Mouse (Mus musculus): ENCODE results near the gene Ak1. TPM values are rescaled to one million over a fixed set of nuclear protein-coding genes. Genes with fewer than 3 reads are reported as not detected.

The Ak1 gene
- total and polyA plus RNA-seq, 2 experiments from 2014 or later, result 107 to 114 TPM

GRCm38 (mm10) chr2:32634277-32635105 is 12.9 kb downstream of the Ak1 start:
- 0 out of 2 replicates have a peak overlapping the region, but pooled peaks have one; percentile 8 for H3K9ac ChIP-seq (replicated peaks; ENCODE audit: low read length, poor library complexity, severe bottlenecking)
- no peak for TF ChIP-seq CTCF (IDR thresholded peaks at IDR 0.05)
- no peak overlapping the region for H3K4me3 ChIP-seq (ENCODE audit: low read depth, low read length)
- no peaks in the 10 kb centered on the region for H3K4me1 ChIP-seq (ENCODE audit: insufficient read depth, low read length)
- H3K27me3 ChIP-seq (ENCODE audit: insufficient read depth, low read length), result no peaks in the 10 kb centered on the region
- no peak for ATAC-seq (ENCODE audit: low FRiP score)
- 78% methylated on average over 10 of the region's 10 CpGs for WGBS
- peaks cover 12% of the 10 kb centered on the region for H3K36me3 ChIP-seq (ENCODE audit: insufficient read depth, low read length)
- H3K9me3 ChIP-seq (ENCODE audit: low read length), result no peaks in the 10 kb centered on the region
- no peak for DNase-seq (ENCODE audit: low spot score)
- H3K4me2 ChIP-seq (ENCODE audit: low read depth, low read length, poor library complexity, severe bottlenecking), result no peak overlapping the region
- no peak overlapping the region for H3K27ac ChIP-seq (ENCODE audit: low read depth, low read length)

- no peak overlapping the region for H3K27ac ChIP-seq (ENCODE audit: low read depth, low read length)
- H3K36me3 ChIP-seq (ENCODE audit: insufficient read depth, low read length), result peaks cover 10% of the 10 kb centered on the region
- no peak overlapping the region for H3K4me3 ChIP-seq (ENCODE audit: low read depth, low read length)
- DNase-seq (ENCODE audit: low spot score) (no peak), ATAC-seq (ENCODE audit: low FRiP score) (no peak)
- no peak overlapping the region for H3K9ac ChIP-seq (replicated peaks; ENCODE audit: low read length, poor library complexity, severe bottlenecking)
- no peak overlapping the region for H3K4me2 ChIP-seq (ENCODE audit: low read depth, low read length, poor library complexity, severe bottlenecking)
- WGBS, result 86% methylated on average over 7 of the region's 7 CpGs
- no peaks in the 10 kb centered on the region for H3K27me3 ChIP-seq (ENCODE audit: insufficient read depth, low read length)
- H3K9me3 ChIP-seq (ENCODE audit: low read length), result no peaks in the 10 kb centered on the region
- no peak for TF ChIP-seq CTCF (IDR thresholded peaks at IDR 0.05)
- no peaks in the 10 kb centered on the region for H3K4me1 ChIP-seq (ENCODE audit: insufficient read depth, low read length)
These were observed 15.1 kb downstream of the Ak1 start for GRCm38 (mm10) chr2:32636617-32637016.

DNA sequence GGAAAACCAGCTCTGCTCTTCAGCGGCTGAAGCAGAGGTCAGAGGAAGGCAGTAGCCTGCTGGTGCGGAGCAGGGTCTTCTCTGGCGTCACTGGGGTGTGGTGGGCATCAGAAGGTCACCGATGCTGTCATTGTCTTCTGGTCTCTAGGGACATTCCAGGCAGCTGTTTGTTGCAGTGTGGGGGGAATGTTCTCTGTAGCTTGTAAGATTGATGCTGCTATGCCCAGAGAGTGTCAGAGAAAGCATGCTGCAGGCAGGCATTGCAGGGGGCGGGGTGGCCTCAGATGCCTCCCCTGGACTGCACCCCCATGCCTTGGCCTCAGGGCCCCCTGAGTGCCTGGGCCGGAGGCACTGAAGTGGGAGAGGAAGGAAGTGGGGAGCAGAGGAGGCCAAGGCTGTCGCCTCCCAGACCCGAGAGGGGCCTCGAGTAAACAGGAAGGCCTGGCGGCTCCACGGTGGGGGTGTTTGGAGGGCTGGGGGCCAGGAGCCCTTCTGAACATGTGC is 16.3 kb downstream of the Ak1 start:
- Histone ChIP-seq H3K9ac (replicated peaks; ENCODE audit: low read length, poor library complexity, severe bottlenecking) (no peak overlapping the region), H3K27ac (ENCODE audit: low read depth, low read length) (no peak overlapping the region), H3K4me2 (ENCODE audit: low read depth, low read length, poor library complexity, severe bottlenecking) (no peak overlapping the region), H3K9me3 (ENCODE audit: low read length) (no peaks in the 10 kb centered on the region), H3K4me1 (ENCODE audit: insufficient read depth, low read length) (no peaks in the 10 kb centered on the region), H3K4me3 (ENCODE audit: low read depth, low read length) (no peak overlapping the region), H3K36me3 (ENCODE audit: insufficient read depth, low read length) (peaks cover 10% of the 10 kb centered on the region), H3K27me3 (ENCODE audit: insufficient read depth, low read length) (no peaks in the 10 kb centered on the region)
- DNase-seq (ENCODE audit: low spot score) (no peak), ATAC-seq (ENCODE audit: low FRiP score) (no peak)
- WGBS, result 48% methylated on average over 11 of the region's 11 CpGs
- TF ChIP-seq CTCF (IDR thresholded peaks at IDR 0.05), result no peak

DNA sequence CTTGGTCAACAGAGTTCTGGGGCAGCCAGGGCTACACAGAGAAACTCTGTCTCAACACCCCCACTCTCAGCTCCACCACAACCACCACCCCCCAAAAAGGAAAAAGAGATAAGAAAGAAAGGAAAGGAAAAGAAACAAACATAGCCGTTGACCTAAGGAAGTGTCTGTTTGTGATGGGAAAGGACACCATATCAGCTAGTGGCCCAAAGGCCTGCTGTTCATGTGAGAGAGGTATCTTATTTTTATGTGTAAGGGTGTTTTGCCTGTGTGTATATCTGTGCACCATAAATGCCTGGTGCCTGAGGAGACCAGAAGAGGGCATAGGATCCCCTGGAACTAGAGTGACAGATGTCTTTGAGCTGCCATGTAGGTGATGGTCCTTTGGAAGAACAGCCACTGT is 18.1 kb downstream of the Ak1 start:
- Histone ChIP-seq H3K4me2 (ENCODE audit: low read depth, low read length, poor library complexity, severe bottlenecking) (no peak overlapping the region), H3K36me3 (ENCODE audit: insufficient read depth, low read length) (peaks cover under 1% of the 10 kb centered on the region; the same call in 1 of the 2 replicates), H3K9ac (replicated peaks; ENCODE audit: low read length, poor library complexity, severe bottlenecking) (no peak overlapping the region), H3K4me3 (ENCODE audit: low read depth, low read length) (no peak overlapping the region), H3K4me1 (ENCODE audit: insufficient read depth, low read length) (no peaks in the 10 kb centered on the region), H3K27me3 (ENCODE audit: insufficient read depth, low read length) (no peaks in the 10 kb centered on the region), H3K9me3 (ENCODE audit: low read length) (no peaks in the 10 kb centered on the region), H3K27ac (ENCODE audit: low read depth, low read length) (no peak overlapping the region)
- DNase-seq (ENCODE audit: low spot score), result no peak
- WGBS, result 89% methylated on average over 1 of the region's 1 CpGs
- ATAC-seq (ENCODE audit: low FRiP score), result no peak
- no peak for TF ChIP-seq CTCF (IDR thresholded peaks at IDR 0.05)

GRCm38 (mm10) chr2:32640550-32641051 is 19.0 kb downstream of the Ak1 start:
- H3K9ac ChIP-seq (replicated peaks; ENCODE audit: low read length, poor library complexity, severe bottlenecking), result no peak overlapping the region
- no peak for DNase-seq (ENCODE audit: low spot score)
- H3K4me2 ChIP-seq (ENCODE audit: low read depth, low read length, poor library complexity, severe bottlenecking), result no peak overlapping the region
- no peaks in the 10 kb centered on the region for H3K36me3 ChIP-seq (ENCODE audit: insufficient read depth, low read length)
- ATAC-seq (ENCODE audit: low FRiP score), result no peak
- H3K27ac ChIP-seq (ENCODE audit: low read depth, low read length), result no peak overlapping the region
- no peak overlapping the region for H3K4me3 ChIP-seq (ENCODE audit: low read depth, low read length)
- no peaks in the 10 kb centered on the region for H3K9me3 ChIP-seq (ENCODE audit: low read length)
- WGBS, result 65% methylated on average over 6 of the region's 6 CpGs
- H3K27me3 ChIP-seq (ENCODE audit: insufficient read depth, low read length), result no peaks in the 10 kb centered on the region; the same call in 1 of the 2 replicates
- no peak for TF ChIP-seq CTCF (IDR thresholded peaks at IDR 0.05)
- H3K4me1 ChIP-seq (ENCODE audit: insufficient read depth, low read length), result no peaks in the 10 kb centered on the region

- Histone ChIP-seq H3K4me1 (ENCODE audit: insufficient read depth, low read length) (no peaks in the 10 kb centered on the region), H3K27me3 (ENCODE audit: insufficient read depth, low read length) (no peaks in the 10 kb centered on the region; the same call in 1 of the 2 replicates), H3K36me3 (ENCODE audit: insufficient read depth, low read length) (no peaks in the 10 kb centered on the region), H3K4me2 (ENCODE audit: low read depth, low read length, poor library complexity, severe bottlenecking) (no peak overlapping the region), H3K9me3 (ENCODE audit: low read length) (no peaks in the 10 kb centered on the region), H3K4me3 (ENCODE audit: low read depth, low read length) (no peak overlapping the region), H3K27ac (ENCODE audit: low read depth, low read length) (no peak overlapping the region), H3K9ac (replicated peaks; ENCODE audit: low read length, poor library complexity, severe bottlenecking) (no peak overlapping the region)
- WGBS, result 85% methylated on average over 5 of the region's 5 CpGs
- DNase-seq (ENCODE audit: low spot score), result no peak
- ATAC-seq (ENCODE audit: low FRiP score), result no peak
- TF ChIP-seq CTCF (IDR thresholded peaks at IDR 0.05), result no peak
These were observed 20.3 kb downstream of the Ak1 start for GRCm38 (mm10) chr2:32641810-32642209.

Measured in midbrain, postnatal 0 days (tissue).